Mouse (Mus musculus) heart, postnatal 10 days (tissue): ENCODE data around the gene Ptprq. TPM values are rescaled to one million over a fixed set of nuclear protein-coding genes. Genes with fewer than 3 reads are reported as not detected.
A peak's percentile ranks its signal among the peaks of the same experiment; 100 is the strongest.

Experiments
- DNase-seq, 2 experiments: peaks; one replicate each; pipeline ENCODE4 v3.0.0; 2021
- intact Hi-C: fragments of 180-260 bp; cut with DNase I; formaldehyde crosslinking; loops from one replicate; pipeline ENCODE4 v1.15.1; 2025
- total RNA-seq, 2 experiments: library from RNA; stranded (reverse); gene quantifications; 2 replicates each; pipeline ENCODE4 v1.2.3; 2021

Gene Ptprq
- total RNA-seq: under 1 TPM in 1 of 2 experiments, not detected in 1; 0.10 TPM

- DNase-seq: no peak
- intact Hi-C loops: no loop called here
Observed at GRCm38 (mm10) chr10:107719806-107720205, at the start of gene Ptprq. TSS of gene Ptprq (minus strand) at chr10:107720051.

- intact Hi-C loops: no loop called here
- no peak for DNase-seq
Observed at GRCm38 (mm10) chr10:107759624-107760023, 39.8 kb upstream of the Ptprq start.

- DNase-seq: no peak
- intact Hi-C loops: no loop called here
Observed at GRCm38 (mm10) chr10:107753471-107753870, 33.6 kb upstream of the Ptprq start.

- intact Hi-C loops: no loop called here
- peak; percentile 4 to 7 for DNase-seq
Observed at GRCm38 (mm10) chr10:107752351-107753143, 32.7 kb upstream of the Ptprq start.

GRCm38 (mm10) chr10:107751944-107752343 is 32.1 kb upstream of the Ptprq start:
- DNase-seq: peak in 1 of 2 experiments; percentile 7
- intact Hi-C loops: no loop called here

GRCm38 (mm10) chr10:107747566-107747965 is 27.7 kb upstream of the Ptprq start:
- DNase-seq: peak; percentile 24 to 52
- intact Hi-C loops: loop anchor here (2.0 to 5.0 kb wide), 2 partner anchors 305 to 815 kb away; no protein-coding TSS in a partner anchor

- intact Hi-C loops: loop anchor here (2.0 to 5.0 kb wide), 2 partner anchors 304 to 814 kb away; no protein-coding TSS in a partner anchor
- DNase-seq: no peak
Observed at GRCm38 (mm10) chr10:107746717-107747116, 26.9 kb upstream of the Ptprq start.

GRCm38 (mm10) chr10:107739815-107740214 is 20.0 kb upstream of the Ptprq start:
- no peak for DNase-seq
- intact Hi-C loops: no loop called here

GRCm38 (mm10) chr10:107737743-107738142 is 17.9 kb upstream of the Ptprq start:
- intact Hi-C loops: no loop called here
- no peak for DNase-seq

- DNase-seq: no peak
- intact Hi-C loops: no loop called here
Observed at GRCm38 (mm10) chr10:107735448-107735847, 15.6 kb upstream of the Ptprq start.

GRCm38 (mm10) chr10:107734327-107734726 is 14.5 kb upstream of the Ptprq start:
- no peak for DNase-seq
- intact Hi-C loops: no loop called here

GRCm38 (mm10) chr10:107725631-107726030 is 5.8 kb upstream of the Ptprq start:
- intact Hi-C loops: no loop called here
- no peak for DNase-seq

- peak in 1 of 2 experiments; percentile 23 for DNase-seq
- intact Hi-C loops: loop anchor here (1.0 to 2.0 kb wide), 2 partner anchors 261 to 772 kb away; no protein-coding TSS in a partner anchor
Observed at GRCm38 (mm10) chr10:107704443-107704842, 15.4 kb downstream of the Ptprq start.

GRCm38 (mm10) chr10:107700944-107701343 is 18.9 kb downstream of the Ptprq start:
- intact Hi-C loops: no loop called here
- no peak for DNase-seq

GRCm38 (mm10) chr10:107698716-107699115 is 21.1 kb downstream of the Ptprq start:
- intact Hi-C loops: no loop called here
- DNase-seq: no peak

GRCm38 (mm10) chr10:107697177-107697576 is 22.7 kb downstream of the Ptprq start:
- DNase-seq: no peak
- intact Hi-C loops: no loop called here

GRCm38 (mm10) chr10:107687382-107687781 is 32.5 kb downstream of the Ptprq start:
- DNase-seq: no peak
- intact Hi-C loops: no loop called here

GRCm38 (mm10) chr10:107675994-107676393 is 43.9 kb downstream of the Ptprq start:
- DNase-seq: no peak
- intact Hi-C loops: no loop called here

GRCm38 (mm10) chr10:107668374-107669094 is 51.3 kb downstream of the Ptprq start:
- no peak for DNase-seq
- intact Hi-C loops: no loop called here

GRCm38 (mm10) chr10:107662372-107663065 is 57.3 kb downstream of the Ptprq start:
- intact Hi-C loops: no loop called here
- peak; percentile 56 to 61 for DNase-seq

GRCm38 (mm10) chr10:107661970-107662369 is 57.9 kb downstream of the Ptprq start:
- DNase-seq: no peak
- intact Hi-C loops: no loop called here
